Mouse (Mus musculus): ENCODE measurements around the gene Emg1. TPM values are rescaled to one million over a fixed set of nuclear protein-coding genes. Genes with fewer than 3 reads are reported as not detected.

The Emg1 gene
- polyA plus RNA-seq, 1 experiment from 2014 or later: 175 TPM

DNA sequence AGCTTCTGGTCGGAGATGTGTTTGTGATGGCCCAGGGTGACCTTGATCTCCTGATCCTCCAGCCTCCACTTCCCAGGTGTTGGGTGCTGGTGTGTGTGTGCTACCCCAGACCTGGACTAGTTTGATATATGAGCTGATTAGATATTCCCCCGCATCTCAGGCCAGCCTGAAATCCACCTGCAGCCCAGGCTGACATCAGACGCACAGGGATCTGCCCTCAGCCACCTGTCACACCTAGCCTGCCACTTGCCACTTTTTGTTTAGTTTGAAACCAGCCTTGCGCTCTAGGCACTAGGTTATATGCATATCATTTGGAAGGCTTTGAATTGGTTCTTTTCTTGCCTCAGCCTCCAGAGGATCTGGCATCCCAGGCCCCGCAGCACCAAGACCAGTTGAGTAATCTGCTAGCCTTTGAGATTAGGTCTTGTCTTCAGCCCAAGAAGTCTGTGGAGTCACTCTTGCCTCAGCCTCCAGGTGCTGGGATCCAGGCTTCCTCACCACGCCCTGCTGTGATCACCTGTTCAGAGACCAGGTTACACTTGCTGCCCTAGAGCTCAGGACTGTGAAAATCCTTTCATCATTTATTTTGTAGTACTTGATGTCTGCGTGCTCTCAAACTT lies 41.6 kb downstream of the Emg1 start:
- Histone ChIP-seq H3K4me3 (ENCODE audit: low read depth, low read length) (no peak overlapping the region), H3K27me3 (replicated peaks; ENCODE audit: control insufficient read depth, insufficient read depth, low read length) (no peaks in the 10 kb centered on the region), H3K27ac (replicated peaks; ENCODE audit: low read depth, low read length) (no peak overlapping the region), H3K9me3 (ENCODE audit: control insufficient read depth, low read length) (no peaks in the 10 kb centered on the region), H3K4me1 (ENCODE audit: control insufficient read depth, insufficient read depth, low read length) (peaks cover 5% of the 10 kb centered on the region; the same call in 1 of the 2 replicates), H3K36me3 (ENCODE audit: control insufficient read depth, insufficient read depth, low read length) (0 out of 2 replicates have a peak, but pooled peaks cover 4% of the 10 kb centered on the region), H3K9ac (ENCODE audit: low read depth, low read length) (no peak overlapping the region), H3K4me2 (ENCODE audit: low read depth, low read length) (no peak overlapping the region)
- ATAC-seq (ENCODE audit: low read depth) (no peak), DNase-seq (ENCODE audit: low spot score) (no peak)
- WGBS: 89% methylated on average over 7 of the region's 7 CpGs

DNA sequence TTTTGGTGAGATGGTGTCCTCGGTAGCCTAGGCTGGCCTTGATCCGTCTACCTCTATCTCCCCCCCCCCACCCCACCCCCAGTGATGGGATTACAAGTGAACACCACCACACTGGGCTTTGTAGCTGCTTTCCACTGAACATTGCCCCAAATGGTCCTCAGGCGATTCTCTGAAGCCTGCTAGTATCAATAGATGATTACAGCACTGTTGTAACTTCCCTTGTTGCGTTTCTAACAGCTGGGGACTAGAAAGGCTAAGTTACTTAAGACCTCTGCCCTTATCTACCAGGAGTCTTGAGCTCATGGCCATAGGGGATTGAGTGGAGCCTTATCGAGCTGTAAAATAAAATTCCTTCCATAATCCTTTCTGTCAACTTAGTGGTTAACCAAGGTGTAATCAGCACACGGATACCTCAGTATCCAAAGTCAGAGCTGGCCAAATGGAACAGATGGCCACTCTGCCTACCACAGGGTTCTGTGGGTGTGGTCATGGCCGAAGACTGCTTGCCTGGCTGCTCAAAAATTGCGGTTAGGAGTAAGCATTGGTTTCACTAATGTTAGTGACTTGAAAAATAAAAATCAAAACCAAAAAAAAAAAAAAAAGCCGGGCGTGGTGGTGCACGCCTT lies 42.6 kb downstream of the Emg1 start:
- DNase-seq (ENCODE audit: low spot score): no peak
- Histone ChIP-seq H3K27me3 (replicated peaks; ENCODE audit: control insufficient read depth, insufficient read depth, low read length) (no peaks in the 10 kb centered on the region), H3K36me3 (ENCODE audit: control insufficient read depth, insufficient read depth, low read length) (0 out of 2 replicates have a peak, but pooled peaks cover 2% of the 10 kb centered on the region), H3K9me3 (ENCODE audit: control insufficient read depth, low read length) (no peaks in the 10 kb centered on the region), H3K4me2 (ENCODE audit: low read depth, low read length) (no peak overlapping the region), H3K4me3 (ENCODE audit: low read depth, low read length) (no peak overlapping the region), H3K9ac (ENCODE audit: low read depth, low read length) (no peak overlapping the region), H3K4me1 (ENCODE audit: control insufficient read depth, insufficient read depth, low read length) (peaks cover 5% of the 10 kb centered on the region), H3K27ac (replicated peaks; ENCODE audit: low read depth, low read length) (no peak overlapping the region)
- 91% methylated on average over 11 of the region's 11 CpGs for WGBS
- ATAC-seq (ENCODE audit: low read depth): no peak

DNA sequence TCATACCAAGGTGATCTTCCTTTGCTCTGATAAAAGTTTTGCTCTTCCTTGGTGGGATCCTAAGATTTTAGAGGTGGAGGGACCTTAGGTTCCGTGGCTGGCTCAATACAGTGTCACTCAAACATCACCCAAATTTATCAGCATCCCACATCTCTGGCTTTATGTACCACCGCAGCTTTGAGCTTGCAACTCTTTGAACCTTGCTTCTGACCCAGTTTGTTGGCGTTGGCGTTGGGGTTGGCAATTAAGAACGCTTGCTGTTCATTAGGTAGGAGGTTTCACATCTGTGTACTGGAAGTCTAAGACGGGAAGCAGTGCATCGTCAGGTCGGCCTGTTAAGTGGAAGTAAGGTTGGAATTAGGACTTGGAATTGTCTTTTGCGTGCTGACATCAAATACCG lies 47.0 kb downstream of the Emg1 start:
- ATAC-seq (ENCODE audit: low read depth) (no peak), DNase-seq (ENCODE audit: low spot score) (no peak)
- H3K9me3 ChIP-seq (ENCODE audit: control insufficient read depth, low read length): no peaks in the 10 kb centered on the region
- no peak overlapping the region for H3K4me2 ChIP-seq (ENCODE audit: low read depth, low read length)
- no peak overlapping the region for H3K9ac ChIP-seq (ENCODE audit: low read depth, low read length)
- 89% methylated on average over 10 of the region's 10 CpGs for WGBS
- no peak overlapping the region for H3K27ac ChIP-seq (replicated peaks; ENCODE audit: low read depth, low read length)
- H3K27me3 ChIP-seq (replicated peaks; ENCODE audit: control insufficient read depth, insufficient read depth, low read length): no peaks in the 10 kb centered on the region
- no peak overlapping the region for H3K4me3 ChIP-seq (ENCODE audit: low read depth, low read length)
- H3K36me3 ChIP-seq (ENCODE audit: control insufficient read depth, insufficient read depth, low read length): no peaks in the 10 kb centered on the region
- H3K4me1 ChIP-seq (ENCODE audit: control insufficient read depth, insufficient read depth, low read length): peaks cover 10% of the 10 kb centered on the region

DNA sequence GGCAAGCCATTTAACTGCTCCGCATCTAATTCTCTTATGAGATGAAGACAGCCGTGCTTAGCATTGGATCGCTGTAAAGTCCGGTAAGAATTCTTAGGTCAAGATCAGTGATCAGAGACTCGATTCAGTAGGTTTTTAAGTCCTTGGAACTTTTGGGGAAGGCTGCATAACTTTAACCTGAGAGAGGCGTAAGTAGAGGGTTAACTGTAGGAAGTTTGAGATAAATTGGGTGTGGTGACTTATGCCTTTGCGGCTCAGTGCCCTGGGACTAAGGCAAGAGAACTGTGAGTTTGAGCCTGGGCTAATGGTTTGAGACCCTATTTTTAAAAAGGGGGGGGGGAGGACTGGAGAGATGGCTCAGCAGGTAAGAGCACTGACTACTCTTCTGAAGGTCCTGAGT lies 47.7 kb downstream of the Emg1 start:
- Histone ChIP-seq H3K4me1 (ENCODE audit: control insufficient read depth, insufficient read depth, low read length) (peaks cover 10% of the 10 kb centered on the region), H3K4me3 (ENCODE audit: low read depth, low read length) (peak overlapping the region; percentile 59; the same call in 1 of the 2 replicates), H3K27me3 (replicated peaks; ENCODE audit: control insufficient read depth, insufficient read depth, low read length) (no peaks in the 10 kb centered on the region), H3K9ac (ENCODE audit: low read depth, low read length) (no peak overlapping the region; the same call in 1 of the 2 replicates), H3K27ac (replicated peaks; ENCODE audit: low read depth, low read length) (no peak overlapping the region), H3K9me3 (ENCODE audit: control insufficient read depth, low read length) (no peaks in the 10 kb centered on the region), H3K36me3 (ENCODE audit: control insufficient read depth, insufficient read depth, low read length) (no peaks in the 10 kb centered on the region), H3K4me2 (ENCODE audit: low read depth, low read length) (peak overlapping the region; percentile 80)
- WGBS: 82% methylated on average over 7 of the region's 7 CpGs
- DNase-seq (ENCODE audit: low spot score): no peak
- ATAC-seq (ENCODE audit: low read depth): no peak

DNA sequence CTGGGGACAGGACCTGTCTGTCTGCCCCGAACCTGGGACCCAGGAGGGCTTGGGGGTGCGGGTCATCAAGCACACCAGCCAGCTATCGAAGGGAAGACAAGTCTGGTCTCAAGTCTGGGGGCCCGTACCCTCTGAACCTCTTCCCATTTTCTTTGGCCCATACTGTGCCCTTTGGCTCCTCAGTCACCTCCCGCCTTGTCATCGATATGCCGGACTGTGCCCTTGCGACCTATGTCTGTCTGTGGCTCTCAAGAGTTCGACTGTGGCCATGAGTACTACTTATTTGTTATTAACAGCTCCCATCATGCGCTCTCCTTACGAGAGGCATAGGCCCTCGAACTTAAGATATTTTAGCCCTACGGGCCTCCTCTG lies 48.6 kb downstream of the Emg1 start:
- no peaks in the 10 kb centered on the region for H3K9me3 ChIP-seq (ENCODE audit: control insufficient read depth, low read length)
- no peaks in the 10 kb centered on the region for H3K36me3 ChIP-seq (ENCODE audit: control insufficient read depth, insufficient read depth, low read length)
- ATAC-seq (ENCODE audit: low read depth): no peak
- peak overlapping the region; percentile 70; the same call in 1 of the 2 replicates for H3K27ac ChIP-seq (replicated peaks; ENCODE audit: low read depth, low read length)
- no peaks in the 10 kb centered on the region for H3K27me3 ChIP-seq (replicated peaks; ENCODE audit: control insufficient read depth, insufficient read depth, low read length)
- peak overlapping the region; percentile 66 for H3K9ac ChIP-seq (ENCODE audit: low read depth, low read length)
- peaks cover 10% of the 10 kb centered on the region for H3K4me1 ChIP-seq (ENCODE audit: control insufficient read depth, insufficient read depth, low read length)
- peak overlapping the region; percentile 80 for H3K4me2 ChIP-seq (ENCODE audit: low read depth, low read length)
- 18% methylated on average over 11 of the region's 13 CpGs for WGBS
- no peak for DNase-seq (ENCODE audit: low spot score)
- peak overlapping the region; percentile 59 for H3K4me3 ChIP-seq (ENCODE audit: low read depth, low read length)

DNA sequence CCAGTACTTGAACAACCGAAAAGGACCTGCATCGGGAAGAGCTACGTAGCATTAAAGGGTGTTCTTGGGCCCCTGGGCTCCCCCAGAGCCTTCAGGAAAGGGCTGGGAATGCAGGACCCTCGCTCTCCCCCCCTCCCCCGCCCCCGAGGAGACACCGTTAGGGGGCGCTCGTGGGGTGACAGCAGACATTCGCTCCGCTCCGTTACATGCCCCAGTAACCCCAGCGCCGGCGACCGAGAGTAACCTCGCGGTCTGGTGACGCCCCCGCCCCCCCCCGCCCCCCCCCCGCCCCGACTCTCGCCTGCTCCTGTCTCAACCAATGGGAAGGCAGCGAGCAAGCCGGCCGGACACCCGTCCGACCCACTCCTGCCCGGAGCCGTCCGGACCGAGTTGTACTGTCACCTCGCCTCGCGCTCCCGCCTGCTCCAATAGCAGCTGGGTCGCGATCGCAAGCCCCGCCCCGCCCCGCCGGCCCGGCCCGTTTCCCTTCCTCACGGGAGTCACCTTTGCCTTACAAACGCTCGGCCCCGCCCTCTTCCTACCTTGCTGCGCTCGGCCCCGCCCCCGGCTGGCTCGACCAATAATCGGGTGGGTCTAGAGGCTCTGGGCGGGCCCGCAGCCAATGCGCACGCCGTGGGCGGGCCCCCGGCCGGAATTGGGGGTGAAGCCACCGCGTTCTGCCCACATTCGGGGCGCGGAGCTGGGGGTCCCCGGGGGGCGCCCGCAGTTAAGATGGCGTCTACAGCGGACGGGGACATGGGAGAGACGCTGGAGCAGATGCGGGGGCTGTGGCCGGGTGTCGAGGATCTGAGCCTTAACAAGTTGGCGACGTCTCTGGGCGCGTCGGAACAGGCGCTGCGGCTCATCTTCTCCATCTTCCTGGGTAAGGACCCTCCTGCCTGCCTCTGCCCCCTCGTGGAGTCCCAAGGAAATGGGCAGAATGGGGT lies 49.2 kb downstream of the Emg1 start, which contains the start of gene Lpcat3:
Gene Lpcat3 (plus strand): TSS at position 551 of the 947 bp plus-strand sequence.
- H3K27me3 ChIP-seq (replicated peaks; ENCODE audit: control insufficient read depth, insufficient read depth, low read length): no peaks in the 10 kb centered on the region
- peak within 1 kb of the TSS; percentile 80 for H3K4me2 ChIP-seq (ENCODE audit: low read depth, low read length)
- peak within 1 kb of the TSS; percentile 70 for H3K27ac ChIP-seq (replicated peaks; ENCODE audit: low read depth, low read length)
- H3K36me3 ChIP-seq (ENCODE audit: control insufficient read depth, insufficient read depth, low read length): no peaks in the 10 kb centered on the region
- DNase-seq (ENCODE audit: low spot score): peak; percentile 99
- peak within 1 kb of the TSS; percentile 66 for H3K9ac ChIP-seq (ENCODE audit: low read depth, low read length)
- H3K9me3 ChIP-seq (ENCODE audit: control insufficient read depth, low read length): no peaks in the 10 kb centered on the region
- 1% methylated on average over 28 of the region's 87 CpGs for WGBS
- H3K4me3 ChIP-seq (ENCODE audit: low read depth, low read length): peak within 1 kb of the TSS; percentile 59
- H3K4me1 ChIP-seq (ENCODE audit: control insufficient read depth, insufficient read depth, low read length): peaks cover 10% of the 10 kb centered on the region
- ATAC-seq (ENCODE audit: low read depth): peak; percentile 97

DNA sequence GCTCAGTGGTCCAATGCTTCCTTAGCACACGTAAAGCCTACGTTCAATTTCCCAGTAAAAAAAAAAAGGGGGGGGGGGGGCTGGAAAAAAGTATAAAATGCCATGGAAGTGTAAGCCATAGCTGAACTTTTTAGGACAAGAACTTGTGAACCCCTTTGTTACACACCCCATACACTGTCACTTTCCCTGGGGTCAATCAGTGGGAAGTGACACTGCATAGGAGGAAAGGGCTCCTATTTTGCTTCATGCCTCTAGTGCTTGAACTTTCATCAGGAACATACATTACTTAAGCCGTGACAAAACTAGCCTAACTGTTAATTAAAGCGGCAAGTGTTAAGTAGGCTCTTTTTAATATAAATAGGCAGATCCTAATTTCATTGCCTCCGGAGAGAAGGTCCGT lies 50.0 kb downstream of the Emg1 start:
- ATAC-seq (ENCODE audit: low read depth): no peak
- DNase-seq (ENCODE audit: low spot score): no peak
- Histone ChIP-seq H3K36me3 (ENCODE audit: control insufficient read depth, insufficient read depth, low read length) (no peaks in the 10 kb centered on the region), H3K4me3 (ENCODE audit: low read depth, low read length) (peak overlapping the region; percentile 59), H3K27me3 (replicated peaks; ENCODE audit: control insufficient read depth, insufficient read depth, low read length) (no peaks in the 10 kb centered on the region), H3K27ac (replicated peaks; ENCODE audit: low read depth, low read length) (peak overlapping the region; percentile 70), H3K4me2 (ENCODE audit: low read depth, low read length) (peak overlapping the region; percentile 80), H3K4me1 (ENCODE audit: control insufficient read depth, insufficient read depth, low read length) (peaks cover 10% of the 10 kb centered on the region), H3K9ac (ENCODE audit: low read depth, low read length) (peak overlapping the region; percentile 66), H3K9me3 (ENCODE audit: control insufficient read depth, low read length) (no peaks in the 10 kb centered on the region)
- 31% methylated on average over 6 of the region's 6 CpGs for WGBS

DNA sequence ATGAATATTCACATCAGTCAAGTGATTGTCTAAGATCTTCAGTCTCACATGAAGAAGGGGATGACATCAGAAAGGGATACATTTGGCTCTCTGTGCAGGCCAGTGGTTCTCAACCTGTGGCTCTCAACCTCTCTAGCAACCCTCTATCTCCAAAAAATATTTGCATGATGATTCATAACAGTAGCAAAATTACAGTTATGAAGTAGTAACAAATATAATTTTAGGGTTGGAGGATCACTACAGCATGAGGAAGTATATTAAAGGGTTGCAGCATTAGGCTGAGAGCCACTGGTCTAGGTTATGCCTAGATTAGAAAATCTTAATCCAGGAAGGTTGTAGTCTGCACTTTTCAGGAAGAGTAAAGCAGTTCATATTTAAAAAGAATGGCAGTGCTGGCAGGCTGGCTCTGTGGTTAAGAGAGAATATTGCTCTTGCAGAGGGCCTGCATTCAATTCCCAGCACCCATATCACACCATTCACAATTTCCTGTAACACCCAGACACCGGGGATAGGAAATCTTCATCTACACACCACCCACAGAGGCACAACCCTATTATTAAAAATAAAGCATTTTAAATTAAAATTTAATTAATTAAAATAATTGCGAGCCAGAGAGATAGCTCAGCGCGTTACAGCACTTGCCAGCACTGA lies 50.7 kb downstream of the Emg1 start:
- H3K27me3 ChIP-seq (replicated peaks; ENCODE audit: control insufficient read depth, insufficient read depth, low read length): no peaks in the 10 kb centered on the region
- H3K4me2 ChIP-seq (ENCODE audit: low read depth, low read length): no peak overlapping the region
- H3K36me3 ChIP-seq (ENCODE audit: control insufficient read depth, insufficient read depth, low read length): no peaks in the 10 kb centered on the region
- H3K4me3 ChIP-seq (ENCODE audit: low read depth, low read length): no peak overlapping the region
- WGBS: 90% methylated on average over 4 of the region's 4 CpGs
- H3K4me1 ChIP-seq (ENCODE audit: control insufficient read depth, insufficient read depth, low read length): peaks cover 10% of the 10 kb centered on the region
- no peak overlapping the region for H3K27ac ChIP-seq (replicated peaks; ENCODE audit: low read depth, low read length)
- no peak for ATAC-seq (ENCODE audit: low read depth)
- H3K9ac ChIP-seq (ENCODE audit: low read depth, low read length): no peak overlapping the region
- H3K9me3 ChIP-seq (ENCODE audit: control insufficient read depth, low read length): no peaks in the 10 kb centered on the region
- no peak for DNase-seq (ENCODE audit: low spot score)

Measured in embryonic facial prominence, embryonic 14.5 days (tissue).